Mouse (Mus musculus) telencephalon, adult 2 months (tissue): ENCODE results near the gene Gstt1.

Experiments used
- DNase-seq: peaks from one replicate; pipeline ENCODE4 v3.0.0-alpha.2; 2011; ENCODE audit warnings: low read depth, low spot score

Gene Gstt1

GRCm38 (mm10) chr10:75764519-75765473, 33.6 kb downstream of the Gstt1 start:
- no peak for DNase-seq

DNA sequence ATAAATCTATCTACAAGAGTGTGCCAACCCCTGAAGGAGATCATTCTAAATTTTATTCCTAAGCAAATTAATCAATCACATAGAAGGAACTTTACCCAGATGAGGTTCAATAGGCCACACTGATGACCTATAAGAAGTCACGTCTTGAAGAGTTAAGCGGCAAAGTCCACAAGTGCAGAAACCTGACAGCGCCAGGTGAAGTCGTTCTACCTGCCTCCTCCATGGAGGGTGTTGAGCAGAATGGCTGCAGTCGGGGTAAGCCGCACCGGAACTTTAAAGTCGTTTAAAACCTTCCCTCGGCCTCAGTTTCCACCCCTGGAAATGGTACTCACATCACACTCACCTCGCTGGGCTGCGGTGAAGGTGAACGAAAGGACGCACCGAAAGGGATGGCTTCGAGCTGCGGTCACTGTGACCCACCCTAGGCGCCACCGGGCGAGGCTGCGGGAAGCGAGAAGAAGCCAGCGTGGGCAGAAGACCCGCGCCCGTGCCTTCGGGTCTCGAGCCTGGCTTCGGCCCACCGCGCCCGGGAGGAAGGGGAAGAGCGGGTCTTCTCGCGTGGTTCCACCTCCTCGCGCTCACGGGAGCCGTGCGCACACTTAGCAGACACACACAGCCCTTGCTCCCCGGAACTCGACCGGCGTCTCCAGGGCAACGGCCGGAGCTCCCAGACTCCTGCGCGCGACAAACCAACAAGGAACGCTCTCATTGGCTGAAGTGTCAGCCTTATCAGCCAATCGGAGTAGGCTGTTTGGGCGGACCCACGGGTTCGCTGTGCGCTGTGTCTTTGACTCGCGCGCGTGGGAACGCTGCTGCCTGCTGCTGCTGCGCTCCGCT, 34.5 kb downstream of the Gstt1 start, which contains the start of gene Cabin1:
Cabin1 (minus strand) TSS at position 660 of the 837 bp plus-strand sequence.
- DNase-seq = peak; percentile 97

DNA sequence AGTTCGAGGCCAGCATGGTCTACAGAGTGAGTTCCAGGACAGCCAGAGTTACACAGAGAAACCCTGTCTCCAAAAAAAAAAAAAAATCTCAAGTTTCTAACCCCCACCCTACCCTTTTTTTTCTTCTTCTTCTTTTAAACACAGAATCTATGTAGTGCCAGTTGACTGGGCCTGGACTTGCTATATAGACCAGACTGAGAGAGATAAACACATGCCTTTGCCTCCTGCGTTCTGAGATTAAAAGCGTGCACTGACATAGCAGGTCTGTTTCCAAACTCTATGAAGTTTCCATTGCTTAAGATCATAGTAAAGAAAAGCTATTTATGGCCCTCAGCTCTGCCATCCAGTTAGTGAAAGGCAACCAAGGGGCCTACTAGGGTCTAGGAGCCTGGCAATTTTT, 36.0 kb downstream of the Gstt1 start:
- DNase-seq = no peak

GRCm38 (mm10) chr10:75760311-75760710, 38.1 kb downstream of the Gstt1 start:
- no peak for DNase-seq

- no peak for DNase-seq
These were observed 41.7 kb downstream of the Gstt1 start for GRCm38 (mm10) chr10:75756719-75757118.

- DNase-seq = peak; percentile 78
These were observed 54.4 kb downstream of the Gstt1 start for GRCm38 (mm10) chr10:75744017-75744416.

- peak; percentile 91 for DNase-seq
These were observed 55.0 kb downstream of the Gstt1 start for GRCm38 (mm10) chr10:75743369-75743768.

GRCm38 (mm10) chr10:75740866-75741265, 57.5 kb downstream of the Gstt1 start:
- DNase-seq = no peak
